Mouse (Mus musculus) ES-E14 (cell line): ENCODE measurements around the gene Ptpre.

Source experiments
- CHD2 ChIP-seq: IDR thresholded peaks from 2 replicates; pipeline ENCODE4 v1.6.1; 2014; ENCODE audit warnings: mild to moderate bottlenecking, low read depth, low read length, inconsistent platforms
- HCFC1 ChIP-seq: IDR thresholded peaks from 2 replicates; pipeline ENCODE4 v1.6.1; 2012; ENCODE audit warnings: low read length, inconsistent platforms, borderline replicate concordance; ENCODE audit not compliant: insufficient read depth
- ZNF384 ChIP-seq: IDR thresholded peaks from 2 replicates; pipeline ENCODE4 v1.6.1; 2012; ENCODE audit warnings: low read depth, low read length, inconsistent platforms

GRCm38 (mm10) chr7:135490500-135490886, 46.8 kb upstream of the Ptpre start:
- no peak for TF ChIP-seq CHD2
- TF ChIP-seq ZNF384 = no peak
- no peak for TF ChIP-seq HCFC1
